Mouse (Mus musculus) thymus, postnatal 36 days (tissue): ENCODE measurements around the gene Ncln.

Source experiments
- DNase-seq, 2 experiments: peaks; one replicate each; pipeline ENCODE4 v3.0.0; 2022; ENCODE audit warnings: mixed read lengths in 2 of 2

Ncln gene

DNA sequence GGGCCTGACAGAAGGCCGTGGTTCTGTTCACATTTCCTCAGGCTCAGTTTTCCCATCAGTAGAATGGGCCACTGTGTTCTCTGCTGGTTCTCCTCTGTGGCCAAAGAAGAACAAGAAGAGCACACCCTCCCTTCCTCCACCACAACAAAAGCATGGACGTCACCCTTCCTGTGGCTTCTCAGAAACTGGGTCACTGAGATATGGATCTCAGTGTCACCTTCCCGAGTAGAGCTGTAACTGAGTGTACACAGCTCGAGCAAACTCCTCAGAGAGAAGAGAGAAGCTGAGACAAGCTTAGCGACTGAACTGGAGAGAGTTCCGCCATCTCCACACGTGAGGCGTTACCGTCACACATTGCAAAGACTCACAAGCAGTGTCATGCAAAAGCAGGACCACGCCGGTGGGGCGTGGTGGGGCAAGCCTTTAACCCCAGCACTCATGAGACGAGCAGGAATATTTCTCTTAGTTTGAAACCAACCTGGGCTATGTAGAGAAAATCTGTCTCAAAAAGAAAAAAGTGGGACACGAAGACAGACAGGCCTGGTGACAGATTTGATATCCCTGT, 14.1 kb upstream of the Ncln start:
- DNase-seq, result no peak

DNA sequence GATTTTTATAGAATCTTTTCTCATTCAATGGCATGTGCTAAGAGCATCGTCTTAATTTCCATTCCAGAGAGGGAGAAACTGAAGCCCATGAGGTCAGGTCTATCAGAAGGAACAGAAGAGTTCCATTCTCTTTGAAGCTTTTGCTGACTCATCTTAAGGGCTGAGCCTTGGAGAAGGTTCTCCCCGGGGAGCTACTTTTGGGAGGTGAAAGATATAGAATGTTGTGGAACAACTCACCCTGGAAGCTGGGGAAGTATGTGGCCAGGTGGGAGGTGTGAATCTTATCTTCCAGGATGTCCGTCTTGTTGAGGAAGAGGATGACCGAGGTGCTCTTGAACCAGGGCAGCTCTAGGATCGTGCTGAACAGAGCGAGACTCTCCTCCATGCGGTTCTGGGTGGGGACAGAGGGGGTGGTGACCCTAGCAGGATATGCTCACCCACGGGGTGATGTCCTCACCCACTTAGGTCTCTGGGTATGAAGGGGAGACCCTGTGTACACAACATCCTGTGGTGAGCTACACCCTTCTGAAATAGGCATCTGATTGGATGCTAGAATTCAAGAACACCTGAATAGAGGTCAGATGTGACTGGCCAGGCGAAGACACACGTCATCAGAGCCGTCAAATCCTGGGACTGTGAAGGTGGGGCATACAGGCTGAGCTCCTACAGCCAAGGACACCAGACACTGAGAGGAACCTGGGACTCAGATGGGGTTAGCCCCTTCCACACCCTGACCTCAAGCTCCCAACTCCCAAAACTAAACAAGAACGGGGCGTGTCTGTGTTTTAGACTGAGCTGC, 11.7 kb upstream of the Ncln start:
- DNase-seq, result no peak

DNA sequence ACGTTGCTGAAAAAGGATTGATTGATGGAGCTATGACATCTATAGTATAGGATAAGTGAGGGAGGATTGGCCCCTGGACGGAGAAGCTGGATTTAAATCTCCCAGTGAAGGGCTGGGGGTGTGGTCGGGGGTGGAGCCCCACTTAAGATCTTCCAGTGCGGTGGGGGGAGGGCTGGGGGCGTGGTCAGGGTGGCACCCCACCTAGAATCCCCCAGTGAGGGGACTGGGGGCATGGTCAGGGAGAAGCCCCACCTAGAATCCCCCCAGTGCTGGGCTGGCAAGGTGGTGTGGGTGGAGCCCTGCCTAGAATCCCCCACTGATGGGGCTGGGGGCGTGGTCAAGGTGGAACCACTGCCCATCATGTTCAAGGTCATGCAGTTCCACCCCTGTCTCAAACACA, 10.9 kb upstream of the Ncln start:
- no peak for DNase-seq

DNA sequence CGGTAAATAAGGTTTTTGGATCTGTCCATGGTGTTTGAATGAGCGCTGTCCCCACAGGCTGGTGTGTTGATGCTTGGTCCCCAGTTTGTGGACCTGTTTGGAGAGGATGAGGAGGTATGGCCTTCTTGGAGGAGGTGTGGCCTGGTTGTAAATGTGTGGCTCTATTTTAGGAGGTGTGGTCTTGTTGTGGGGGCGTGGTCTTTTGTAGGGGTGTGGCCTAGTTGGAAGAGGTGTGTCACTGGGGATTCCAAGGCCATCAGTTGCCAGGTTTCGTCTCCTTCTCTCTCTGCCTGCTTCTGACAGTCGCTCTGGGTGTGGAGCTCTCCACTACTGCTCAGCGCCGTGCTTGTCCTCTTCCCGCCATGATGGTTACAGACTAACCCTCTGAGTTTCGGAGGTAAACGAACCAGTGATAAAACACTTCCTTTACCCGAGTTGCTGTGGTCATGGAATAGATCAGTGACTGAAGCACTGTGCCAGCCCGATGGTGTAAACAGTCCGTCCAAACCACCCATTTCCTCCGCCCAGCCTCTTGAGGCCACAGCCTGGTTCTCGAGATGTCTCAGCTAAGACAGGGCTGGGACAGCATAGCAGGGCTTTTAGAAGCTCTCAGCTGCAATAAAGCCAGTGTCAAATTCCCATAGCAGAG, 8.9 kb upstream of the Ncln start:
- no peak for DNase-seq

DNA sequence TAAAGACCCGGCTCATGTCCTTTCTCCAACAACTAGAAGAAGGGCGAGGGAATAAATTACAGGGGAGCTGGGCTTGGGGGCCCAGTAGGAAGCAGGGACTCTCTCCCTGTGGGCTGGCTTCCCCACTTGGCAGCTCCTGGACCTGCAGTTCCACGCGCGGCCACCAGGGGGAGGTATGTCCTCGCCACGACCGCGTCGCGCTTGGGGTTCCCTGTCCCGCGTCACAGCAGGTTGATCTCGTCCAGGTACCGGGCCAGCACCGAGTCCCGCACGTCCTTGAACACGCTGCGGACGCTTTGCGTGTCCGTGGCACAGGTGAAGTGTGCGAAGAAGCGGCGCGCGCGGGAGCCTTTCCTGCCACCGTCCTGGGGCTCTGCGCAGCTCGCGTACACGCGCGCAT, 6.5 kb upstream of the Ncln start:
- DNase-seq, result peak; percentile 86 to 91

DNA sequence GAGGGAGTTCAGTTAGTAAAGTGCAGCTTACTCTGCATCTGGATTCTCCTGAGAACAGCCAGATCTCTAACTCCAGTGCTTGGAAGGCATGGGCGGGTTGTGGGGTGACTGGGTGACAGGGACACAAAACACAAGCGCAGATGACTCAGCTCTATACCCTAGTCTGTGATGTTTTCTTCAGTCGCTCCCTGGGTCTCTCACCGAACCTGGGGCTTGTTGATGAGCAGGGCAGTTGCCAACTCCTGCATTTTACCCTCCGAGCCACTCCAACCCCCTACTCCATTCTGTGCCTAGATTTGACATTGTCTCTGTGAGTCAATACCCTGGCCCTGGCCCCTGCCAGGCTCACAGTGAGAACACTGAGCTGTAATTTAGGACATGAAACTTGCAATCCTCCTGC, 5.7 kb upstream of the Ncln start:
- DNase-seq, result no peak

DNA sequence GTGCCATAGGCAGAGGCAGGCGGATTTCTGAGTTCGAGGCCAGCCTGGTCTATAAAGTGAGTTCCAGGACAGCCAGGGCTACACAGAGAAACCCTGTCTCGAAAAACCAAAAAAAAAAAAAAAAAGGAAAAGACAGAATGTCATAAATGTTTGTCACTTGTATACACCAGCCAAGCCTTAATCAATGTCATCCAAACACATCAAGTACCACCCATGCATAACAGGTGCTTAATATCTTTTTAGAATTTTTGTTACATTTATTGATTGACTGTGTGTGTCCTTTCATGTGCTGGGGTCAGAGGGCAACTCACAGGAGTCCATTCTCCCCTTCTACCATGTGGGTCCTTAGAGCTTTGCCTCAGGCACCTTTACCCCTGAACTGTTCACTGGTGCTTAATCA, 3.8 kb upstream of the Ncln start, which contains the start of gene S1pr4:
Gene S1pr4, minus strand, starts transcription at position 101 of the 400 bp plus-strand sequence.
- DNase-seq, result no peak

DNA sequence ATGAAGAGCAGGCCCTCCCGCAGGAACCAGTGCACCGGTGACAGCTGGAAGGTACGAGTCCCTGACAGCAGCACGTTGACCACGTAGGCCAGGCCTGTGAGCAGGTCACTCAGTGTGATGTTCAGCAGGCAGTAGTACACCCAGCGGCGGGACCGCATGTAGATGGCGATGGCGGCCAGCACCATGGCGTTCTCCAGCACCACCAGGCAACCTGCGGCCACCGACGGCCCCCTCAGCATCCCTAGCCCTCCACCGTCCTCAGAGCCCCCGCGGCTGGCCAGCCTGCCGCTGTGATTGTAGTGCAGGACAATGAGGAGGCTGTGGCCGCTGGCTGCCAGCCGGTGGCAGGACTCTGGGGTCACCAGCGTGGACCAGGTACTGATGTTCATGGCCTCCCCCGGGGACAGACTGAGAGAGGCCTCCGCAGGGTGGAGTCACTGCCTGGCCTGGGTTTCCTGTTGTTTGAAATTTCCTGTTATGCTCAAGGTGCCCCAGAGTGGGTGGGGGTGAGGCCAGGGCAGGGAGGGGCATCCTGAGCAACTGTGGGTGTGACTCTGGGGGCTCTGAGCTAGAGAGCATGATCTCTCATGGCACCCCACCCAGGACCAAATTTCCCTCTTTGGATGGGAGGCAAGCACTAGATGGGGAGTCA, 3.2 kb upstream of the Ncln start:
- peak; percentile 82 to 89 for DNase-seq

DNA sequence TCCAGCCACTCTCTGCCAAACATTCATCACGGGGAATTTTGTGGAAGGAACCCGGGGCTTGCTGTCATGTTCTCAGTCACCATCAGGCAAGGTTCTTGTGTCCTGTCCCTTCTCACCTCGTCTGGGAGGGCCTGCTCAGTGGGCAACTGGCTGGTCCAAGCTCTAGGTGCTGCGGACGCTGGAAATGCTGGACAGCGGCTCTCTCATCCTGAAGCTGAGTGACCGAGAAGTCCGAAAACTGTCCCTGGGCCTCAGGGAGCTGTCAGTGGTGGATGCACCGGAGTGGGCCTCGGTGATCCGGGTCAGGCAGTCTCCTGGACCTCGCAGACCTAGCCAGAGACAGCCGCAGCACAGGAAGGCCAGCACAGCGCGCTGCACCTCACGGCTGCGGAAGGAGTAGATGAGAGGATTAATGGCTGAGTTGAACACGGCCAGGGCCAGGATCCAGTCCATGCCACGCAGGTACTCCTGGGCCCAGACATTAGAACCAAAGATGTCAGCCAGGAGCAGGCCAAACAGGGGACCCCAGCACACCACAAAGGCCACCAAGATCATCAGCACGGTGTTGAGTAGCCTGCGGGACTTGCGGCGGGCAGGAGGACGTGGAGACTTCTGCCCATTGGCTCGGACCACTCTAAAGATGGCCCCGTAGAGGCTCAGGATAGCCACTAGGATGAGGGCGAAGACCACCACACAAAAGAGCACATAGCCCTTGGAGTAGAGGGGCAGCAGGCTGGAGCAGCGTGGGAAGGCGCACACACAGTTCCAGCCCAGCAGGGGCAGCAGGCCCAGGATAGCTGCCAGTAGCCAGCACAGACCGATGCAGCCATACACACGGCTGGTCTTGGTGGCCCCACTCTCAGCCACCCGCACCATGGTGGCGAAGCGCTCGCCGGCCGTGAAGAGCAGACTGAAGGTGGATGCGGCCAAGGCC, 2.4 kb upstream of the Ncln start:
- DNase-seq, result peak; percentile 35 to 56

DNA sequence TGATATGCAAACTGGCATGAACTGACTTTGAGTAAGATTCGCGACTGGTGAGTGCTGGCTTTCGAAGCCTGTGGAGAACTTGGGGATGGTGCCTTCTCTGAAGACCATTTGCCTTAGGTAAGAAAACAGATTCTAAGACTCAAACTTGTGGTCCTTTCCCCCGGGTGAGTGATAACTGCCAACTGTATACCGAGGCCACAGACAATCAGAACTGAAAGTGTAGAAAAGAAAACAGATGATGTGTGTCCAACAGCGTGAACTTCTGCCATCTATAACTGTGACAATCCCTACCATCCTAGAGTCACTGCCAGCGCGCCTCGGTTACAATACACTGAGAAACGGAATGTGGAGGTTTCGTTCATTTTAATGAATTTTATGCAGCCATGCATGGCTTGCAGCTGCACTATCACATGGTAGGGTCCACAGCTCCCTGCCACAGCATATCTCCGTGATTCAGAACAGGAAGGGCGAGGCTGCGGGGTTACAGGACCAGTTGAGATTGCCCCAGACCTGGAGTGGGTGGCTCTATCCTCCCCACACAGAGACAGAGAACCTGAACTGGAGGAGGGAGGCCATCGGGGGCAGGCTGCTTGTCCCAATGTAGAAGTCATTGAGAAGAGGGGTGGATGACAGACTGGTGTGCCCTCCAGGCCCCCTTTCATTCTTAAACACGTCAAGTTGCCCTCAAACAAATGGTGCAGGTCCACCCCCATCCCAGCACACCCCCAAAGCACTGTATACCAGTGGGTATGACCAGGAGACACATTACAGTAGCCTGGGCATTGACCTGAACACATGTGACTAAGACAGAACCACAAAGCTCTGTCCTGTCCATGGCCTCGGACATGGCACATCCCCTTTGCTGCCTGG, 1.4 kb upstream of the Ncln start:
- DNase-seq, result peak in 1 of 2 experiments; percentile 38

DNA sequence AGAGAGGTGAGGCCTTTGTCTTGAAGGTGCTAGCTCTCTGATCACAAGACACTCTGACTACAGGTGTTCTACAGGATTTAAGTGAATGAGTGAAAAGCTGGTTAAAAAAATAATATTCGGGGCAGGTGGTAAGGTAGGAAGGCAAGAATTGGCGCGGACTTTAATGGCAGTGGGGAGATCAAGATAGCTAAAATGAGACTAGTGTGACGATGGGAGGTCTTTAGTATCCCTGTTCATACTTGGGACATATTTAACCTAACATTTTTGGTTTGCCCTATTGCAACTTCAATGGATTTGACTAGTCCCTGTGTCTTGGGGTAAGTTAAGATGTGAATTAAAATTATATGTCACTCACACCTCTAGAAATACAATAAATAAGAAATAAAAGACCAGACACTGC, 777 bp upstream of the Ncln start:
- DNase-seq, result no peak

DNA sequence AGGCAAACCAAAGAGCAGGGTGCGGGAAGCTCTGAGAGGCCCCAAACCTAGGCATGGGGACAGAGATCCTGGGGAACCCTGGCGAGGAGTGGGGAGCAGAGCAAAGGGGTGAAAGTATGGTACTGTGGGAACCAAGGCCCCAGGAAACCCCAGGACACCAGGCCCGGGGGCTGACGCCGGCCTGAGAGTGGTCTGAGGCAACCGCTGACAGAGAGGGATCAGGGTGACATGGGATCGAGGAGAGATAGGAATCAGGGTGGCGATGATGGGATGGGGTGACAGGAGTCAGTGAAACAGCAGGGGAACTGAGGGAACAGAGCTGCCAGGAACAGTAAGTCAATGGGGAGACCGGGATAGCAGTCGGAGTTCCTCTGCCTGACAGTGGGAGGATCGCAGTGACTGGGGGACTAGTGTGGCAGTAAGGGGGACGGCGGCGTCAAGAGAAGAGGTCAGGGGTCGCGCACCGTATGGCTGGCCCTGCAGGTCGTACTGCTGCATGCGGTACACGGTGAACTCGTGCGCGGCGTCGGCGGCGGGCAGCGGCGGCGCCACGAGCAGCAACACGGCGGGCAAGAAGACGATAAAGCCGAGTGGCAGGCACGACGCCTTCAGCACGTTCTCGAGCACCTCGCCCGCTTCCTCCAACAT, 452 bp downstream of the Ncln start:
- DNase-seq, result peak in 1 of 2 experiments; percentile 45

DNA sequence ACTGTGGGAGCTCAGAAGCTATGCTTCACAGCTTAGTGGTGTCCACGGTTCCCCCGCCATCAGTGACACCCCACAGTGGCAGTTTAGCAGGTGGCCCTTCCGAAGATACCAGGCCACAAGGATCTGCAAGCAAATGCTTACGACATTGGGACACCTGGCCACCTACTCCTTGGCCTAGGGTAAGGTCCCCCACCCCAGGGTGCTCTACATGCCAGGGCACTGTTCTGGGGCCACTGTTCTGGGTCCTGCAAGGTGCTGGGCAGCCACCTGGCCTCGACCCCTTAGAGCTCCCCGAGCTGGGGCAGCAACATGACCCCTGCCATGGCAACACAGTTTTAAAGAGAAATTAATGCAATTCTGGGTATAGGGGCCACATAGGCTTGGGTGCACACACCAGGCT, 1.0 kb downstream of the Ncln start:
- no peak for DNase-seq

DNA sequence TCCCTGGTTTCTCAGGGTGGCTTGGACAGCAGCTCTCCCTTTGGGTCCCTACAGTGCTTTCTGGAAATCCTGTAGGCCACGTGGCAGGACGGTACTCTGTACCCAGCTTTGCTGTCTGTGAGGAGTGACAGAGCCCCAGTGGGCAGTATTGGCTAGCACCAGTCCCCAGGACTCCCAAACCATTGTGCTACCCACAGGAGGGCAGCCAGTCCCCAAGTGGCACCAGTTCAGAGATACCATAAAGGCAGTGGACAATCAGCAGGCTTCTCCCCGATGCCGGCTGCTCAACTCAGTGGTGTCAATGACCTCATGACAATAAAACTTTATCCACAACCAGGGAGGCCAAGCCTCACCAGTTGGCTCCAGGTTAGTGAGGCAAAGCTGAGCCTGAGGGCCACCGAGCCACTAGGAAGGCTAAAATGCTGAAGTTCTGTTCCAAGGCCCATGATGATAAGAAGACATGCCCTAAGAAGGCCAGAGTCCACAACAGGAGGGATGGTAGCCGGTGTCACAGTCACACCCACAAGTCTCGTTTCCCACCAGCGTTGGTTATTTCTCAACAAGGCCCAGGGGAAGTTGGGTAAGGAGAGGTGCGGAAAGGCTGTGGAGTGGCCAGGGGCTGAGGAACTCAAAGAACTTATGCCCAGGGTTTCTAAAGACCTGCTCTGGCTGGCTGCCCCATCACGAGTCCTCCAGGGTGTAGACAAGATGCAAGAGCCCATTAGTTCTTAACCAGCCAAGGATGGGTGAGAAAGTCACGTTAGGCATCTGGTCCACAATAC, 1.7 kb downstream of the Ncln start:
- DNase-seq, result no peak

DNA sequence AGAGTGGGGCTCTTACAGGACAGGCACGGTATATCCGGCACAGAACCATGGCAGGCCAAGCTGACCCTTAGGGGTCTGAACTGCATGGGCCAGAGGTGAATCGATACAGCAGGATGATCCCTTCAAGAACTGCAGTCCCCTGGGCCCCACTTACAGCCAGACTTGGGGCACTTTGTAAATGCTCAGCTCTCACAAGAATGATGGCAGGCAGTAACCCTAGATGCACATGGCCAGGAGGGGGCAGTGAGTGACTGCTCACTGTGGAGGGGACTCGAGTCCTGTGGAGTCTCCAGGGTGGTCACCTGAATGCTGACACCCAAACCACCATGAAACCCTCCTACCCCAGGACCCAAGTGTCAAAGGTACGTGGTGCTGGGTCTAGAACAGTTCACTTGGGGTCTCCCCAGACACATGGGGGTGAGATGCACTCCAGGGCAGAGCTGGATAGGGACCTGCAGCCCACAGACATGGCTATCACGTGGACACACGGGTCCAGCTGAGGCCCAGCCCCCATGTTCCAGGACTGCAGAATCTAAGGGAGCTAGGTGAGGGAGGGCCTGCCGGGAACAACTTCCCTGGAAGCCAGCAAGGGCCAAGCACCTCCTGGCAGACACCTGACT, 2.5 kb downstream of the Ncln start:
- DNase-seq, result peak; percentile 48 to 49

DNA sequence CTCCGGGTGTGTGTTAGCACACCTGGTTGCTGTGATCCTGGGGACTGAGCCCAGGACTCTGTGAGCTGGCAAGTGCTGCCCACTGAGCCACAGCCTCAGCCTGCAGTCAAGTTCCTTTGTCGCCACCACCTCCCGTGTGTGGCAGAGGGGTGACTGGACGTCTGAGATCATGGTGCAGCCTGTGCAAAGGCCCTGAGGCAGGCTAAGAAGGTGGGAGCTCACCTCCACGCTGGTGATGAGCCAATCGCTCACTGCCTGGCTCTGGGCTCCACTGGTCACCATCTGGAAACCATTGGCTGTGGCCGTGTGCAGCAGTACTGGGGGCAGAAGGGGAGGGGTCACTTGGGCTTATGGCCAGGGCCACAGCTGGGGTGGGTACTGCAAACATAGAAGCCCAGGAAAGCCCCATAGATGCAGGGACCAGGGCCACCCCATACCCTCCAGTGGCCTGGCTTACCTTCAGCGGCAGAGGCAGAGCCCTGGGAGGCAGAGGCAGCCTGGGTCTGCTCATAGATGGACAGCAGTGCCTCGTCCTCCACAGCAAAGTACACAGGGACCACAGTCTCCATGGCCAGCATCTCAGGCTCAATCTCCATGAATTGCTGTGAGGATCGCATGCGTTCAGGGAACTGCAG, 3.5 kb downstream of the Ncln start:
- DNase-seq, result no peak

DNA sequence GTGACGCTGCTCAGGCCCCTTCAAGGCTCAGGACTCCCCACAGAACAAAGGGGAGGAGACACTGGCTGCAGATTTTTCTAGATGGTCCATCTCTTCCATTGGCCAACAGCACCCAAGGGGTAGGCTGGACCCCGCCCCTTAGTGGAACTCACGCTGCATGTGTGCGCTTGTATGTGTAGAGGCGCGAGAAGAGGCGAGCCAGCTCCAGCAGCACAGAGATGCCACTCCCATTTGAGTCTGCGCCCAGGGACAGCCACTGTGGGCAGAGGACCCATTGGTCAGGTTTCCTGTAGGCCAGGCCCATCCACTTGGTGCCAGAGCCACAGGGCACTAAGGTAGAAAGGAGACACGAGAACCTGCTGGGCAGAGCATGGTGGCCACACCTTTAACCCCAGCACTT, 5.2 kb downstream of the Ncln start:
- DNase-seq, result no peak

DNA sequence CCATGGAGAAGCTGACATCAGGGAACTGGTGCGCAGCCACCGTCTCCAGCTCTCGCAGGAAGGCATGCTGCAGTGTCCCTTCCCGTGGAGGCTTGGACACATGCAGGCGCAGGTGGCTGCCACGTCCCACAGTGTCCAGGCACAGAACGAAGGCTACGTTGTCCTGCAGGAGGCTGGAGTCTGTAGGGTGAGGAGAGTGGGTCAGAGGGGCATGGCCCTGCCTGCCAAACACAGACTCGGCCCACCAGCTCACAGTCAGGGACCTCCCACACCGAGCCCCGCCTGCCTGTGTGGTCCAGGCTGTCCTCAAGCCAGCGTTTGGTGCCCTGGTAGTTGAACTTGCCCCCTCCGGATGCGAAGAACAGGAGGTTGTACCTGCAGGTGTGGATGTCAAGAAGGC, 6.3 kb downstream of the Ncln start:
- no peak for DNase-seq

DNA sequence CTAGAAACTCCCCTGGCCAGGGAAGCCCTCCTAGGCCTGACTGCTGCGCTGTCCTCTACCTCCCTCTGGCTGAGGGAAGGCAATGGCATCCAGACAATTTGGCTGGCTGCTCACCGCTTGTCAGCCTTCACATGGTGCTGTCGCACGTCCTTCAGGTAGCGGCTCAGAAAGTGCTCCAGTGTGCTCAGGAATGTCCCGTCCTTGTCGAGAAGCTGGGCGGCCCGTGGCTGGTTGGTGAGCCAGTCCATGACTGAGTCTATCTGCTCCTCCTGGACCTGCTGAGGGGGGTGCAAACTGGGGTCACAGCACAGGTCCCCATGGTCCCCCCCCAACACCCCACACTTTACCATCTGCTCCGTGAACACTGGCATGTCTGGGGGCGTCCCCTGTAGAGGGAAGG, 8.1 kb downstream of the Ncln start:
- DNase-seq, result no peak
